Mouse (Mus musculus) MEL (cell line): ENCODE data around the gene Rab42. TPM values are rescaled to one million over a fixed set of nuclear protein-coding genes. Genes with fewer than 3 reads are reported as not detected.

Experiments
- DNase-seq: peaks from one replicate; pipeline ENCODE4 v3.0.0; 2011; ENCODE audit warnings: low read depth, low spot score
- H3K27ac ChIP-seq: 2 replicates; pipeline ENCODE4 v1.5.1; 2012; ENCODE audit warnings: low read depth, mild to moderate bottlenecking, control low read depth, low read length, moderate library complexity; ENCODE audit not compliant: control insufficient read depth
- H3K27me3 ChIP-seq, 2 experiments: fragments of 150-350 bp in 1 of 2; sonication (generic) in 1 of 2; 2 replicates each; pipeline ENCODE4 v1.6.1; 2012; ENCODE audit warnings: low read length in 2 of 2, mild to moderate bottlenecking in 2 of 2, improper control_type of control experiment in 1 of 2, moderate library complexity in 1 of 2; ENCODE audit not compliant: insufficient read depth in 2 of 2, control insufficient read depth in 1 of 2
- H3K36me3 ChIP-seq, 2 experiments: 2 replicates each; pipeline ENCODE4 v1.6.1; 2012 to 2014; ENCODE audit warnings: low read length in 2 of 2, improper control_type of control experiment in 1 of 2, inconsistent platforms in 1 of 2, mild to moderate bottlenecking in 1 of 2; ENCODE audit not compliant: insufficient read depth in 2 of 2, control insufficient read depth in 1 of 2
- H3K4me1 ChIP-seq, 2 experiments: fragments of 150-350 bp in 1 of 2; sonication (generic) in 1 of 2; 2 replicates each; pipeline ENCODE4 v1.6.1; 2012; ENCODE audit warnings: low read length in 2 of 2, improper control_type of control experiment in 1 of 2, mild to moderate bottlenecking in 1 of 2; ENCODE audit not compliant: insufficient read depth in 2 of 2, control insufficient read depth in 1 of 2
- H3K4me3 ChIP-seq, 2 experiments: fragments of 150-350 bp in 1 of 2; sonication (generic) in 1 of 2; 2 replicates each; pipeline ENCODE4 v1.5.1; 2012; ENCODE audit warnings: low read depth in 2 of 2, low read length in 2 of 2, mild to moderate bottlenecking in 2 of 2, moderate library complexity in 2 of 2, control low read depth in 1 of 2, improper control_type of control experiment in 1 of 2; ENCODE audit not compliant: control insufficient read depth in 1 of 2, insufficient read depth in 1 of 2
- H3K79me2 ChIP-seq: 2 replicates; pipeline ENCODE4 v1.6.1; 2012; ENCODE audit warnings: mild to moderate bottlenecking, low read length, moderate library complexity; ENCODE audit not compliant: control insufficient read depth, poor library complexity, insufficient read depth
- H3K9ac ChIP-seq: 2 replicates; pipeline ENCODE4 v1.6.1; 2012; ENCODE audit warnings: low read depth, mild to moderate bottlenecking, control low read depth, low read length, moderate library complexity; ENCODE audit not compliant: control insufficient read depth, poor library complexity, severe bottlenecking
- H3K9me3 ChIP-seq: fragments of 150-350 bp; sonication (generic); replicated peaks from 2 replicates; pipeline ENCODE4 v1.6.1; 2012; ENCODE audit warnings: mild to moderate bottlenecking, low read length, improper control_type of control experiment, moderate library complexity; ENCODE audit not compliant: insufficient read depth
- CTCF ChIP-seq, 3 experiments: IDR thresholded peaks in 2 of 3; conservative IDR thresholded peaks in 1 of 3; 2 replicates each; pipeline ENCODE4 v1.5.1; 2011 to 2012; ENCODE audit warnings: low read length in 3 of 3, low read depth in 2 of 3, mild to moderate bottlenecking in 2 of 3, improper control_type of control experiment in 1 of 3, inconsistent platforms in 1 of 3, mixed read lengths in 1 of 3, moderate library complexity in 1 of 3; ENCODE audit not compliant: control insufficient read depth in 1 of 3, insufficient read depth in 1 of 3, poor library complexity in 1 of 3, severe bottlenecking in 1 of 3
- ELF1 ChIP-seq: IDR thresholded peaks from 2 replicates; pipeline ENCODE4 v1.6.1; 2014; ENCODE audit warnings: low read depth, mild to moderate bottlenecking, inconsistent platforms, low read length, improper control_type of control experiment, moderate library complexity
- EP300 ChIP-seq, 2 experiments: IDR thresholded peaks; 2 replicates each; pipeline ENCODE4 v1.6.1; 2011; ENCODE audit warnings: improper control_type of control experiment in 2 of 2, low read length in 2 of 2, low read depth in 1 of 2, mild to moderate bottlenecking in 1 of 2
- HCFC1 ChIP-seq: IDR thresholded peaks from 2 replicates; pipeline ENCODE4 v1.6.1; 2012; ENCODE audit warnings: low read depth, mild to moderate bottlenecking, inconsistent platforms, low read length, improper control_type of control experiment, moderate library complexity
- JUND ChIP-seq: IDR thresholded peaks from 2 replicates; pipeline ENCODE4 v1.6.1; 2011; ENCODE audit warnings: low read depth, mild to moderate bottlenecking, improper control_type of control experiment, low read length
- KAT2A ChIP-seq: conservative IDR thresholded peaks from 2 replicates; pipeline ENCODE4 v1.6.1; 2012; ENCODE audit warnings: low read depth, low read length, improper control_type of control experiment, inconsistent platforms
- NELFE ChIP-seq: IDR thresholded peaks from 2 replicates; pipeline ENCODE4 v1.6.1; 2011; ENCODE audit warnings: low read depth, low read length, improper control_type of control experiment
- NRF1 ChIP-seq: IDR thresholded peaks from 2 replicates; pipeline ENCODE4 v1.6.1; 2014; ENCODE audit warnings: low read depth, mild to moderate bottlenecking, inconsistent platforms, low read length, improper control_type of control experiment, moderate library complexity; ENCODE audit not compliant: poor library complexity, insufficient read depth, severe bottlenecking
- POLR2A ChIP-seq, 2 experiments: IDR thresholded peaks; 2 replicates each; pipeline ENCODE4 v1.6.1; 2011 to 2012; ENCODE audit warnings: low read length in 2 of 2, mild to moderate bottlenecking in 2 of 2, control low read depth in 1 of 2, improper control_type of control experiment in 1 of 2, low read depth in 1 of 2, moderate library complexity in 1 of 2; ENCODE audit not compliant: control insufficient read depth in 1 of 2, insufficient read depth in 1 of 2, poor library complexity in 1 of 2
- POLR2AphosphoS2 ChIP-seq: IDR thresholded peaks from 2 replicates; pipeline ENCODE4 v1.6.1; 2011; ENCODE audit warnings: low read length, improper control_type of control experiment
- RAD21 ChIP-seq: IDR thresholded peaks from 2 replicates; pipeline ENCODE4 v1.6.1; 2011; ENCODE audit warnings: mild to moderate bottlenecking, low read depth, low read length, improper control_type of control experiment
- TBP ChIP-seq: IDR thresholded peaks from 2 replicates; pipeline ENCODE4 v1.8.0; 2011; ENCODE audit warnings: low read depth, low read length, improper control_type of control experiment
- TCF12 ChIP-seq: IDR thresholded peaks from 2 replicates; pipeline ENCODE4 v1.6.1; 2014; ENCODE audit warnings: low read depth, mild to moderate bottlenecking, inconsistent platforms, low read length, improper control_type of control experiment, moderate library complexity
- UBTF ChIP-seq: IDR thresholded peaks from 2 replicates; pipeline ENCODE4 v1.6.1; 2012; ENCODE audit warnings: low read depth, mild to moderate bottlenecking, inconsistent platforms, low read length, improper control_type of control experiment, moderate library complexity, borderline replicate concordance; ENCODE audit not compliant: insufficient read depth
- USF2 ChIP-seq, 2 experiments: IDR thresholded peaks; 2 replicates each; pipeline ENCODE4 v1.6.1; 2011 to 2012; ENCODE audit warnings: improper control_type of control experiment in 2 of 2, low read length in 2 of 2, borderline replicate concordance in 1 of 2, inconsistent platforms in 1 of 2, low read depth in 1 of 2, mild to moderate bottlenecking in 1 of 2; ENCODE audit not compliant: insufficient read depth in 1 of 2
- ZKSCAN1 ChIP-seq: IDR thresholded peaks from 2 replicates; pipeline ENCODE4 v1.6.1; 2012; ENCODE audit warnings: low read depth, mild to moderate bottlenecking, inconsistent platforms, low read length, improper control_type of control experiment, moderate library complexity
- ZMIZ1 ChIP-seq: IDR thresholded peaks from 2 replicates; pipeline ENCODE4 v1.6.1; 2012; ENCODE audit warnings: low read depth, mild to moderate bottlenecking, inconsistent platforms, low read length, improper control_type of control experiment, moderate library complexity
- ZNF384 ChIP-seq: IDR thresholded peaks from 2 replicates; pipeline ENCODE4 v1.6.1; 2012; ENCODE audit warnings: low read depth, mild to moderate bottlenecking, inconsistent platforms, low read length, improper control_type of control experiment
- polyA plus RNA-seq, 2 experiments: library from polyadenylated mRNA; stranded (reverse) in 1 of 2; unstranded in 1 of 2; fragments of >175 nt in 1 of 2; fragments of >200 nt in 1 of 2; gene quantifications; 2 replicates each; pipeline versions ENCODE4 v1.2.1 to v1.2.4; 2012; ENCODE audit warnings: low replicate concordance in 2 of 2, low read depth in 1 of 2; ENCODE audit not compliant: insufficient read length in 2 of 2, insufficient read depth in 1 of 2, missing spikeins in 1 of 2
- total RNA-seq: library from RNA; depleted of rRNA; stranded (reverse); fragments of 300-350 nt; gene quantifications from 2 replicates; pipeline ENCODE4 v1.2.3, GENCODE M21; 2012

Gene Rab42
- total and polyA plus RNA-seq, 3 experiments = 0.40 to 0.85 TPM; not detected in 1

DNA sequence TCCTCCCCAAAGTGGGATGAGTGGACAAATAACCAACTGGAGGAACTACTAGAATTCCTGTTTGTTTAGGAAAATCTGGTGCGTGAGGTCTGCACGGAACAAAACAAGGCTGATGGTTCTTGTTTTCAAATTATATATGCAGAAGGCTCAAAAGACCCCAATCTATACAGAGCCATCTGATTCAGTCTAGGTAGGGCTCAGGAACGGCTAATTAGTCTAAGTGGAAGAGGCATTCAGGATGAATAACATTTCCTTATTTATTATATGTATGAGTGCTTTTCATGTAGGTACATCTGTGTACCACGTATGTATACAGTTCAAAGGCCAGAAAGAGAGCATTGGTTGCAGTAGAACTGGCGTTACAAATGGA lies 42.6 kb upstream of the Rab42 start:
- H3K4me3 ChIP-seq = peak overlapping the region; percentile 4 to 89; a peak in 3 of 4 replicates
- peaks cover 0 to 15% of the 10 kb centered on the region in 2 experiments; a peak in 2 of 4 replicates for H3K36me3 ChIP-seq
- H3K79me2 ChIP-seq = peaks cover 44% of the 10 kb centered on the region
- TF ChIP-seq NRF1 (no peak), ZKSCAN1 (no peak), ELF1 (no peak), TCF12 (no peak), CTCF (IDR thresholded peaks at IDR 0.05 in 2 of 3, conservative IDR thresholded peaks at IDR 0.05 in 1 of 3; ENCODE audit: control insufficient read depth in 1 of 3, insufficient read depth in 1 of 3, low read depth in 2 of 3, low read length in 3 of 3, poor library complexity in 1 of 3, severe bottlenecking in 1 of 3) (no peak; a peak in 1 of 6 replicates), UBTF (no peak), POLR2AphosphoS2 (no peak), ZMIZ1 (no peak), KAT2A (no peak), NELFE (no peak), JUND (no peak), EP300 (IDR thresholded peaks at IDR 0.05; ENCODE audit: low read depth in 1 of 2, low read length in 2 of 2) (no peak), HCFC1 (no peak), USF2 (IDR thresholded peaks at IDR 0.05; ENCODE audit: borderline replicate concordance in 1 of 2, insufficient read depth in 1 of 2, low read depth in 1 of 2, low read length in 2 of 2) (no peak)
- H3K9me3 ChIP-seq = no peaks in the 10 kb centered on the region
- H3K9ac ChIP-seq = peak overlapping the region; percentile 48
- DNase-seq = no peak
- no peaks in the 10 kb centered on the region for H3K27me3 ChIP-seq
- no peak overlapping the region for H3K27ac ChIP-seq
- peaks cover 4 to 20% of the 10 kb centered on the region in 2 experiments; a peak in 3 of 4 replicates for H3K4me1 ChIP-seq

DNA sequence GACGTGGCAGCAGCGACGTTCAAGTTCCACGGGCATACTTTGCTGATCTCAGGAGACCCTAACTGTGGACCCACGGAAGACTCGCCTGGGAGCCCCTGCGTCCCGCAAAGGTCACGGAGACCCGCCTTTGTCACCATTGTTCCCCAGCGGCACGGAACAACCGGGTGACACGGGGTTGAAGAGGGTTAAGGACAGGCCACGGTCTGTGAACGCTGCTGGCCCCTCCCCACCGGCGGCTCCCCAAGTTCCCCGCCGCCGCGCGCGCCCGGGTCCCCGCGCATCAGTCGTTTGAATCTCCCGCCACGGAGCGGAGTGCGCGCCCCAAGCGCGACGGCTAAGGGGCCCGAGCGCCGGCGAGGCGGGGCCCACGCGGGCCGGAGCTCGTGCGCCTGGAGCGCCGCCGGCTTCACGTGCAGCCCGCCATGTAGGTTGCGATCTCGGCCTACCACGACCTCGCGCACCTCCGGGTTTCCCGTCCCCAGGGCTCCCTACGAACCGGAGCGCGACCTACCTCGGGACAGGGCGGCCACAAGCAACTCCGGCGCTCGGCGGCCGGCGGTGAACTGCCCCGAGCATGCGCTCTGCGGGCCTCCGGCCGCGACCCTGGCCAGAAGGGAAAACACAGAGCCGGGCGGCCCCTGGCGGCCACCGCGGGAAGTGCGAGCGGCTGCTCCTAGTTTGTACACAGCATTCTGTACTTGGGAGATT lies 42.1 kb upstream of the Rab42 start:
- TF ChIP-seq POLR2A (IDR thresholded peaks at IDR 0.05; ENCODE audit: control insufficient read depth in 1 of 2, insufficient read depth in 1 of 2, low read depth in 1 of 2, low read length in 2 of 2, poor library complexity in 1 of 2) (peak; percentile 87 to 88), KAT2A (no peak), TBP (peak; percentile 42; the same call in 1 of the 2 replicates), CTCF (IDR thresholded peaks at IDR 0.05 in 2 of 3, conservative IDR thresholded peaks at IDR 0.05 in 1 of 3; ENCODE audit: control insufficient read depth in 1 of 3, insufficient read depth in 1 of 3, low read depth in 2 of 3, low read length in 3 of 3, poor library complexity in 1 of 3, severe bottlenecking in 1 of 3) (peak in 2 of 3 experiments; percentile 92 to 98; a peak in 3 of 6 replicates), ZNF384 (no peak), HCFC1 (no peak), NRF1 (no peak), RAD21 (no peak)
- Histone ChIP-seq H3K36me3 (peaks cover 0 to 15% of the 10 kb centered on the region in 2 experiments; a peak in 2 of 4 replicates), H3K4me1 (peaks cover 6 to 20% of the 10 kb centered on the region in 2 experiments; a peak in 3 of 4 replicates), H3K27me3 (no peaks in the 10 kb centered on the region), H3K4me3 (peak overlapping the region; percentile 77 to 89), H3K9ac (peak overlapping the region; percentile 99), H3K79me2 (peaks cover 47% of the 10 kb centered on the region), H3K9me3 (no peaks in the 10 kb centered on the region), H3K27ac (peak overlapping the region; percentile 78)
- DNase-seq = peak; percentile 91
